Mouse (Mus musculus): ENCODE measurements around the gene Ola1.

Ola1 gene

DNA sequence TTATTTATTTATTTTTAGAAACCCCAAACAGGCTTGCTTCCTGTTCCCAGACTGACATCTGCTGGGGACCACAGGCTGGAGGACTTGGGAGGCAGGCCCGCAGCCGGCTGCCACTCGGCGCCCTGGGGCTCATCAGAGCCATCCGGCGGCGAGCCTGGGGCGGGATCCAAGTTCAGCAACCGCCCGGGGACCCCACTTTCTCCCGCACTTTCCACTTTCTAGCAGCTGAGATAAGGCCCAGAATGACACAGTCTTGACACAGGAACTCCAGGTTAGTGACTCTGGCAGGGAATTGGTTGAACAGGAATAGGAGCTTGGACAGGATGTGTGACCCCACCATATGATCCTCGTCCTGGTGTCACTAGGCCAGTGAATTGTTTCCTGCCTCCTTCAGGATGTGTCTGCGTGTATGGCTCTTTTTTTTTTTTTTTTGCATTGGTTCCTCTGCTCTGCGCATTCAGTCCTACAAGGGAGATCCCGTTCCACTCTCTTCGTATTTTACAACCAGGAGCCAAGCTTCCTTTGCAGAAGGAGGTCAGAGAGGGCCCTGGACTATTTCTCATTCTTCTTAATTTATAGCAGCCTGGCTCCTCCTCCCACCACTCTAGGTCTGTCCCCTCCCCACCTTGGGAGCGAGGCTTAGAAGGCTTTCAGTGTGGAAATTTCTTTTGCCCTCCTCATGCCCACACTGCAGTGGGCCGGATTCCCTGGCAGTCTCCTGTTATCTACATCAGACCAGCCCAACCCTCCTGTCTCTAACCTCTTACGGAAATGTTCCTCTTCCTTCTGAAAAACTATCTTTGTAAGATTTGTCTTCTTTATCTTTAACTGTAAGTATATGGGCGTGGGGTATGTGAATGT is 152.2 kb downstream of the Ola1 start:
- DNase-seq (ENCODE audit: low read depth, low spot score): no peak

DNA sequence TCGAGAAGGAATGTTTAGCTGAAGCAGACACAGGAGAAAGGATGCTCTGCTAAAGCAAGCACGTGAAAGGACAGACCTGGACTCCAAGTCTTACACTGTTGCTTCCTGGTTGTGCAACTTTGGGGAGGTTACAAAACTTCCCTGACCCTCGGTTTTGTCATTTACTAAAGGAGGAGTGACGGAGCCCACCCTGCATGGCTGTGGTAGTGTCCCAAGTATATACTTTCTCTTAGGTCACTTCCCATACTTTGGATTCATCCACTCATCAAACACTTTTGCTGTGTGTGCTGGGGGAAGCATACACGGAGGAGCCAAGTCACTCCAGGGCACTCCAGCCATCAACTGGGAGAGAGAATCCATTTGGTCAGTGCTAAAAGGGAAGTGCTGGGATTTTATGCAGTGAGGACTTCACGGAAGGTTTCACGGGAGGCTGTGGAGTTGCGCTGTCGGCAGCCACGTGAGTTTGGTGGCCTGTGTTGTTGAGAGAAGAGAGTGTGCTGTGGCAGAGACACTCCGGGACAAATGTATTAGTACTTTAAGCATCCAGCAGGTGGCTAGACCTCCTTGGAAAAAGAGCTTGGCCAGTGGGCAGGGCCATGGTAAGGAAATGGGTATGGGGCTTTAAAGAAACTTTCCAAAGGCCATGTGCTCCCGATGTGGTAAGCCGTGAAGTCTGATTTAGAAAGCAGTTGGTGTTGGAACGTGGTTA is 154.7 kb downstream of the Ola1 start:
- peak; percentile 10 for DNase-seq (ENCODE audit: low read depth, low spot score)

DNA sequence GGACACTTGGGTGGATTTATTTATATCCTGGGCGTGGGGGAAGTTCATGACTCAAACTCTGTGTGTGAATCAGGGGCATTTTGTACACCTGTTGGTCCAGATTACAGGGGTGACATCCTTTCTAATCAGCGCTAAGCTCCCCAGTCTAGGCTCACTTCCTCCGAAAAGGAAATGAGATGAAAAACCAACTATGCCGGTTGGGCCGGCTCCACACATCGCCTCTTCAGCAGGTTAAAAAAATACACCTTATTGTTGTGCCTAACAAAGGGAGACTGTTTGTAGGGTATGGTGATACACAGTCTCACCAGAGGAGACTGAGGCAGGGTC is 158.5 kb downstream of the Ola1 start:
- DNase-seq (ENCODE audit: low read depth, low spot score): no peak

DNA sequence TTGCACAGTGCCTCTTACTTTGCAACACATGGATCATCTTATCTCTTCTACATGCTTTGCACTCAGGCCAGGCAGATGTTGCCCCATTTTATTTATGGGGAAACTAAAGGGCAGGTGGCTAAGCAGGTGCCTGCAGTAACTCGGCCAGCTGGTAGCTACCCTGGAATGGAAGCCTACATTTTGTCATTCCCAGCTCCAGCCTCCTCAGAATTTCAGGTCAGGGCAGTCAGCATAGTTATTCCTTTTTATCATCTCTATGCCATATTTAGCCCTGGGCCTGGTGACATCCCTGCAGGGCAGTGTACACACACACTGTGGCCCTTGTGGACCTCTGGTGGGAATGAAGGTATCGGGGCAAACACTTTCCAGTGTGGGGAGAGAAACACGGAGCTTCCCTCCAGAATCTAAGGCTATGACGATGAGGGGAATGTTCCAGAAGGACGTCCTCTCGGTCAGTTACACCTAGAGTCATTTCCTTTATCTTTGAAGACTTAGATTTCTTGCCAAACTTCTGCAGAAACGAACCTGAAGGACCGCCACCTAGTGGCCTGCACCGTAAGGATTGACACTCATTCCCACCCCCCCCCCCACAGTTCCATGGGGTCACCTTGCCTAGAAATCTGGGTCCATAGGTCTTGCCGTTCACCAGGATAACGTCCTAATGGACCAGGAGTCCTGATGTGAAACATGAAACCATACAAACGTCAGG is 159.0 kb downstream of the Ola1 start:
- DNase-seq (ENCODE audit: low read depth, low spot score): peak; percentile 35

DNA sequence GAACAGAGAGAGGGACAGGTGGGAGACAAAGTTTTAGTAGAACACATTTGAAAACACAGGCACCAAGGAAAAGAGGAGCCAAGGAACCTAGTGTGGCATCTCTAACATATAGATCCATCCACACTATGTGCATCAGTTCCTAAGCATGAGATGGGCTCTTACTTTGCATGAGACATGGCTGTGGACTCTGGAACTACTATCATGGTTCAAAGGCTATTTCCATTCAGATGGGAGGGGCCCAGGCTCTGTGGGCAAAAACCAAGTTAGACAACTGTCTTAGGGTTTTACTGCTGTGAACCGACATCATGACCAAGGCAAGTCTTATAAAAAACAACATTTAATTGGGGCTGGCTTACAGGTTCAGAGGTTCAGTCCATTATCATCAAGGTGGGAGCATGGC is 160.4 kb downstream of the Ola1 start:
- no peak for DNase-seq (ENCODE audit: low read depth, low spot score)

DNA sequence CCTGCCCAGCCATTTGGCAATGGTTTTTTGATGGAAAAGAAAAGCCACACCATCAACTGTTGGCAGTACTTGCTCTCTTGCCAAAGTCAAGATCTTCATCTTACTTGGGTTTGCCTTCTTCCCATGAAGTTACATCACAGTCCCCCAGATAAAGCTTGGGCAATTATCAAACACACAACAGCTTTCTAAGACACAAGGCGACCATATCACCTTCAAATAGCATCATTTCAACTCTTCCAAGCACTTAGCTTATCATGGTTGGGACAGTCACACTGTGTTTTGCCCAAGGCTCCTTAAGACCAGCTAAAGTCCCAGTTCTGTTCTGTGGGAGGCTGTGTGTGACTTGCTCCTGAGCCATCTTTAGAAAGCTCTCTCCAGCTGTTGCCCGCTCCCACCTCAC is 161.1 kb downstream of the Ola1 start:
- DNase-seq (ENCODE audit: low read depth, low spot score): no peak

DNA sequence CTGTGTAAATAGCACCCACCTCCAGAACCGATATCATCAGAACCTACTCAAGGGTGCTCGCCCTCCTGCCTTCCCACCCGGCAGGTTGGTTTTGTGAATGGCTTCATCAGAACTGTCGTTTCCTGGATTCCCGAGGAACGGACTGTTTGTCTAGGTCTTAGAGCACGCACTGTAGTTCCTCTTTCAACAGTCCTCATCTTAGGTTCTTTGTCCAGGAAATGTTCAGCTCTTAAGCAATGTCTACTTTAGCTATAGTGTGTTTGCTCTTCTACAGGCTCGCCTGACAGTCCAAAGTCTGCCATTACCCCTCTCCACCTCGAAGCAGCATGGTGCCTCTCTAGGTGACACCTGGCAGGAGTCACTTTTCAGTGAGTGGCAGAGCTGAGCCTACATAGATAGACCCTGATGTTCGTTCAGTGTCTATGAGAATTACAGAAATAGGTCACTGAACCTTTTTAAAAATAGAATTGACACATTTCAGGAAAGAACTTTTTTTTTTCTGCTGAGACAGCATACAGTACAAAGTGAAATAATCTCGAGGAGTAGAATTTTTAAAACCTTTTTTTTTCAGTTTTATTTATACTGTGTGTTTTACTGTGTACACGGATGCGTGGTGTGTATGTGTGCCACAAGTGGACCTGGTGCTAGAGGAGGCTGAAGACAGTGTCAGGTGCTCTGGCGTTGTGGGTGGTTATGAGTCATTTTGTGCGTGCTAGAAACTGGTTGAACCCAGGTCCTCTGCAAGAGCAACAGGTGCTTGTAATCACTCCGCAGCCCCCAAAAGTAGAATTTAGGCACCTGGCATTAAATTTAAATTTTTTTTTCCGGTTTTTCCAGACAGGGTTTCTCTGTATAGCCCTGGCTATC is 162.4 kb downstream of the Ola1 start:
- no peak for DNase-seq (ENCODE audit: low read depth, low spot score)

DNA sequence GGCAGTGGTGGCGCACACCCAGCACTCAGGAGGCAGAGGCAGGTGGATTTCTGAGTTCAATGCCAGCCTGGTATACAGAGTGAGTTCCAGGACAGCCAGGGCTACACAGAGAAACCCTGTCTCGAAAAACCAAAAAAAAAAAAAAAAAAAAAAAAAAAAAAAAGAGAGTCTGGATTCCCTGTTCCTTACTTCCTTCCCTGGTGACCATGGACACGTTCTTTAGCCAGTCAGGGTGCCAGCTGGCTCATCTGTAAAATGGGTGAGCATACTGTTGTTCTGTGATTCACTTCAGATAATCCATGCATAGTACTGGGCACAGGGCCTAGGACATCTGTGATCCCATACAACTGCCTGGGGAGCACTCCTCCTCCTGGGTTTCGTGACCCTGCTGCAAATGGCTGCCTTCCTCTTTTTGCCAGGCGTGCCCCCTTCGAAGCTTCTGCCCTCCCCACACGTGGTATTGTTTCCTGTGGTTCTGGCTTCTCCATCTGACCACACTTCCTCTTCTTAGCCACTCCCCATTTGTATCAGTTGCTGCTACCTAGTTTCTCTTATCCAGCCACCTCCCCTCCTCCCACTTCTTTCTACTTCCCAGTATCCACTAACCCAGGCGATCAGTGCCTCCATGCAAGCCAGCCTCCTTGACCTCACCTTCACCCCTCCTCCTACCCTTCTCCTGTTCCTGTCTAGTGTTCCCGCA is 164.8 kb downstream of the Ola1 start:
- DNase-seq (ENCODE audit: low read depth, low spot score): no peak

DNA sequence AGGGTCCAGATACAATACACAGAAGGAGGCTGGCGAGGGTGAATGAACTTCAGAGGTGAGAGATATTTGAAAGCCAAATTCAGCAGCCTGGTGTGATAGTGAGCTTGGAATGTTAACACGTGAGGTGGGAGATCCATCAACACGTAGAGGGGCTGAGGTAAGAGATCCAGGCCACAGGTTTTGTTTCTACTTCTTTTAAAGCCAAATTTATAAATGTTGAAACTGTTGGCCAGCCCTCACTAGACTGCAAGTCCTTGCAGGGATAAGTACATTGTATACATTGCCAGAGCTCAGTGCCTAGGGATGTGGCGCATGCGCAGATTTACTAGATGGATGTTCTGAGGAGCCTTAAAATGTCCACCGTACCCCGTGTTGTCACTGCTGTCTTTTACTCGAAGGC is 168.3 kb downstream of the Ola1 start:
- no peak for DNase-seq (ENCODE audit: low read depth, low spot score)

DNA sequence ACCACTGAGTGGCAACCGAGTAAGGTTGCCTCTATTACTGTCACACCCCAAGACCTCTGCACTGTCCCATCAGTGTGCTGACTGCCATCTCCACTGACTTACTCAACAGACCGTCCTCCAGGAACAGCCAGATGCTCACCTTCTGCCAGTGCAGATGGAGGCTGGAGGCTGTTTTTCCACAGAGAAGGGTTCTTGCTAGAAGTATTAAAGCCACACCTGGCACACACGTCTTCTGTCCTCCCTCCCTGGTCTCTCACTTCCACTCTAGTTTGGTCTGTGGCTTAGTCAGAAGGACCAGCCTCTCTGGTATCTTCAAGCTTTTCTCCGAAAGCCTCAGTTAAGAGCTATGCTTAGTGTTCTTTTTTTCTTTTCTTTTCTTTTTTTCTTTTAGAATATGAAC is 168.7 kb downstream of the Ola1 start:
- DNase-seq (ENCODE audit: low read depth, low spot score): no peak

DNA sequence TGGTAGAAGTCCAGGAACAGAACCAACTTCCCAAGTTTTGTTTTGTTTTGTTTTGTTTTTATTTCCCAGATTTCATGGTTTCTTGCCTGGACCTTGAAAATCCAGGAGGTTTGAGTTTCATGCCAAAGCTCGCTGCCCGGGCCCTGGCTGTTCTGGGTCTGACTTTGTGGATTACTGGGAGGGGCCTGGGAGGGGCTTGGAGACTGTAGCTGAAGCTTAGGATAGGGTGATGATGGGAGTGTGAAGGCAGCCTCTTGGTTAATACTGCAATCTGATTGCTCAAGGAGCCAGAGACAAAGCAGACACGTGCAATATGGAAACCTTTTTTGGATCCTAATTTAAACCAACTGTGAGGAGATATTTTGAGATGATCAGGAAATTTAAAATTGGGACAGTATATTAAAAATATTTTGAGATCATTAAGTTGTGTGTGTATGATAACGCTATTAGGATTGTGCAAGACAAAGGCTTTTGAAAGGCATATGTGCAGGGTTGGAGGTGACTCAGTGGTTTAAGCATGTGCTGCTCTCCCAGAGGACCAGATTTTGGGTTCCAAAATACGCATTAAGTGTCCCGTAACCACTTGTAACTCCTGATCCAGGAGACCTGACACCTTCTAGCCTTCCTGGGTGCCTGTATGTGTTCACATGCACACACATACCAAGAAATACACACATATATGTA is 169.6 kb downstream of the Ola1 start:
- peak; percentile 51 for DNase-seq (ENCODE audit: low read depth, low spot score)

DNA sequence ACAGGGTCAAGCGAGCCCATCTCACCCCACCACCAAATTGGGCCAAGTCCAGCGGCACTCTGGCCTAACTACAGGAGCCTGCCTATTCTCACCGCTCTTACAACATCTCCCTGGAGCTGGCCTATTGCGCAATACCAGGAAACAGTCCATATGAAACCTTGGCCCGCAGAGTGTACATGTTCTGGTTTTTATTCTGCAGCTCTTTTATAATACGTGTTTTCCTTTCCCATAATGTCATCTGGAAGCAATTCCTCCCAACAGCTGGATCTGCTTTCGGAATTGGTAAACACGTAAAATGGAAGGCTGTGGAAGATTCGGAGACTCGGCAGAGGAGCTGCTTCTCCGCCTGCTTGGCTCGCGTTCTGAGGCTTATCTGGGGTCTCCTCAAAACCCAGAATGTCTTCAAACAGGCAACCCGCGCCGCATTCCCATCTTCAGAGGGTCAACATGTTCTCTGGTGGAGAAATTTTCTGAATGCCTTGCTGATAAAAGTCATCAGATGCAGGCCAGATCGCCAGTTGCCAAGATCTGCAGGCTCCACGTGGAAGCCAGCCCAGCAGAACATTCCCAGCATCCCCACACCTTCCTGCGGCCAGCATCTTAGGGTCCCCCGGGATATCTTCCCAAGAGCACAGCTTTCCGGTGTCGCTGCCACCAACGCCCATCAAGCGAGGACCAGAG is 171.5 kb downstream of the Ola1 start:
- DNase-seq (ENCODE audit: low read depth, low spot score): peak; percentile 95

DNA sequence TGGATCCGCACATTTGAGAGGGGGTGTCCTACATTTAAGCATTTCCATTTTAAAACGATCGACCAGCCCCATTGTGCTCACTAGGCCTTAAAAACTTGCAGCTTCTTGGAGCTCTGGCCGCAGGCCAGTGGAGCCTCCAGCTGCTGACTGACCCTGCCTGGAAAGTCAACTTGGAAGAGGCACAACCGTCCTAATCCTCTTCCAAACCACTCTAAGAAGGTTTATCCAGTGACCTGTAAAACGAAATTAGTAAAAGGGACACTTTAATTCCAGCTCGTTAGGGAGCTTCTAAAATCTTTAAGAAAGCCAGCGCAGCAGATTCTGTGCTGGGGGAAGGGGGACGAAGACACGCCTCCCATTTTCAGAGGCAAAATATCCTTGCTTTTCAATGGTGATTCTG is 172.1 kb downstream of the Ola1 start:
- DNase-seq (ENCODE audit: low read depth, low spot score): no peak

DNA sequence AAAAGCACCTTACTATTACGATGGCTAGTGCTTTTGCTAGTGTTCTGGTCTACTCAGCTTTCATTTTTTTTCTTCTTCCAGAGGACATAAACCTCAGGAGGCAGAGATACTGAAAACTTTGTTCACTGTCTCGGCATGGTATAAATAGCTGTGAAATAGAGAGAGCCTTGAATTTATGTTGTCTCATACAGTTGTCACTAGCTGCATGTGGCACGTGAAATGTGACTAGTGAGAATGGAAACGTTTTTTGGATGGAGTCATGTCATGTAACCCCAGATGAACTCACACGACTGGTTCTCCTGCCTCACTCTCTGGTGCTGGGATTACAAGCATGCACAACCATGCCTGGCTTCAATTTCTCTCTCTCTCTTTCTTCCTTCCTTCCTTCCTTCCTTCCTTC is 173.2 kb downstream of the Ola1 start:
- no peak for DNase-seq (ENCODE audit: low read depth, low spot score)

All from 3T3-L1 (cell line).